Mouse (Mus musculus) monocyte, adult 2 months (primary cell): ENCODE measurements around the gene Limk2.
A peak's percentile ranks its signal among the peaks of the same experiment; 100 is the strongest.

Experiments used
- DNase-seq, 2 experiments: peaks; one replicate each; pipeline ENCODE4 v3.0.0; 2022; ENCODE audit warnings: low spot score in 2 of 2, low read depth in 1 of 2

Gene Limk2

DNA sequence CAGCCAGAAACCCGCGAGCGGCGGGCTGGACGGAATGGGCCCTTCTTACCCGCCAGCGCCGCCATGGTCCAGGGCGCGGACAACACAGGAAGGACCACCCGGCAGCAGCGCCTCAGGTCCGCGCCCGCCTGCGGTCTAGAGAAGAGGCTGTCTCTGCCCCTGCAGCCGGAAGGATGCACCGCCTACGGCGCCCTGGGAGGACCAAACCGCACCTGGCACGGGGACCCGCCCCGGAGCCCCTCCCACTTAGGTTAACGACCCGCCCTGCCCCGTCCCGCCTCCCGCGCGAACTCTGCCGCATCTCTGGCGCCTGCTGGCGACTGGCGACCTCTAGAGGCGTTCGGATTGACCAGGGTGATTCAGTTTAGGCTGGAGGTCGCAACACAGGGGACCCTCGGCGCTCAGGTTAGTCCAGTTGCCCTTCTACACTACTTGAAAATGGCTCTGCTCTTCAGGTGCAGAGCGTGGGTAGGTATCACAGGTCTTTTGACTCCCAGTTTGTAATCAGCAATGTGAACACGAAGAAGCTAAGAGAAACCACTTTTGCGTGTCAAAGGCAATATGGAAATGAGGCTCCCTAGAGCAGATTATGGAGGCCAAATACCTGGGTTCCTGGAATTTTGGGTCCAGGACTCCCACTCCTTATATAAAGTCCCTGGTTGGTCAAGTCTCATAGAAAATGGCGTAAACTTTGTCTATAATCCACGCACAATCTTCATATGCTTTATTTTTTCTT is at the start of gene Limk2:
Gene Limk2 (minus strand): TSS at position 193 of the 736 bp plus-strand sequence.
- DNase-seq: peak; percentile 62 to 70

DNA sequence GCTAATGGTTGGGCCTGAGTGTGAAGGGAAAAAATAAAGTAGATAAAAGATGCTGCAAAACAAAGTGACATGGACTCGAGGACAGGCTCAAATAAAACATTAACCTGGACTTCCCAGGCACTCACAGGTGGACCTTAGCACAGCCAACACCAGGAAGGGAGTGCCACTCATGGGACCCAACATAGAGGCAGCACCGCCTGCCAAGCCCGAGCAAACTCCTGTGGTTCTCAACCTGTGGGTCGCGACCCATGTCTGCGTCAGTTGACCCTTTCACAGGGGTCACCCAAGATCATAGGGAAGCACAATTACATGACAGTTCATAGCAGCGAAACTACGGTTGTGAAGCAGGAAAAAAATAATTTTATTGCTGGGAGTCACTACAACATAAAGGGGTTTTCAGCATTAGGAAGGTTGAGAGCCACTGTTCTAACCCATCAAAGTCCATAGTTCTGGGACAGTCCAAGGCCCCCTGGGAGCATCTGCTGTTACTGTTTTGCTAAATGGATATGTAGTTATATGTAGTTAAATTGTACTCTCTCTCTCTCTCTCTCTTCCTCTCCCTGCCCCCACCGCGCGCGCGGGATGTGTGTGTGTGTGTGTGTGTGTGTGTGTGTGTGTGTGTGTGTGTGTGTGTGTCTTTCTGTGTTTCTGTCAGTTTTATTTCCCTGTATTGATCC is 49.6 kb upstream of the Limk2 start:
- no peak for DNase-seq

DNA sequence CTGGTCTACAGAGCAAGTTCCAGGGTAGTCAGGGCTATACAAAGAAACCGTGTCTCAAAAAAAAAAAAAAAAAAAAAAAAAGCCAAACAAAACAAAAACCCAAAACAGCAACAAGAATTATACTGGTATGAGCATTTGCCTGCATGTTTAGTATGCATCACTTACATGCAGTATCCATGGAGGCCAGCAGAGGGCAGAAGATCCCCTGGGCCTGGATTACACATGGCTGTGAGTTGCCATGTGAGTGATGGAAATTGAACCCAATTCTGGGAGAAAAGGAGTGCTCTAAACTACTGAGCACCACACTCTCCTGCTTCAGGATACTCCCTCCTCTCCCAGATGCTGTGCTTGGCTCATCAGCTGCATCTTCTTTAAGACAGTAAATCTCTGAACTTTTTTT is 47.4 kb upstream of the Limk2 start:
- peak in 1 of 2 experiments; percentile 54 for DNase-seq

DNA sequence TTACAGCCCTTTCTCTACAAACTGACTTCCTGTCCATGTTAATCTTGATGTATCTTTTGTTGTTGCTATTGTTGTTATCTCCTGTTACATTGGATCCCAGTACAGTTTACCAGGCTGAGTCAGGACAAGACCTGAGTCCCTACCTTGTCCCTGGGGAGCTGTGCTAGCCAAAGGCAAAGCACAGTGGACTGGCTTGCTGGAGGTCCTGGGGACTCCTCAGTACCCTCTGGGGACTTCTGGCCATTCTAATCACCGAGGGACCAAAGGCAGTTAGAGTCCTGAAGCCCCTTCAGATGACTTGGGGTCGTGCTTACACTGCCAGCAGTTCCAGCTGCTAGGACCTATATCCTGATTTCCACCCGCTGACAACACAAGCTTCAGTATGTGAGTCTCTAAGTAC is 45.5 kb upstream of the Limk2 start:
- no peak for DNase-seq

DNA sequence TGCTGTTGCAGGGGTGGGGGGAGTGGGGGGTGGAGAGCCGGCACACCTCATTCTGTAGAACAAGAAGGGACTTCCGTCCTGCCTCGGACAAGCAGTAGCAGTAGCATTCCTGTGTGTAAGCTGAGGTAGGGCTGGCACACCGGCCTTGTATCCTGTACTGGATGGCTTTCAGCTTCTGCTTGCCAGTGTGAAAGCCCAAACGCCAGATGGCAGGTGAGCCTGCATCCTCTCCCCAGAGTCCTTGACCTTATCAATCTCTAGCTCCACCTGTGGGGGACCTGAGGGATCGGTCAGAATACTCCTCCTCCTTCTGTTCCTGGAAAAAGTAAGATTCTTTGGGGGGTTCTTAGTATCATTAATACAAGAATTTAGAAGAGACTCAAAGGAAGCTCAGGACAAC is 44.5 kb upstream of the Limk2 start:
- DNase-seq: no peak

DNA sequence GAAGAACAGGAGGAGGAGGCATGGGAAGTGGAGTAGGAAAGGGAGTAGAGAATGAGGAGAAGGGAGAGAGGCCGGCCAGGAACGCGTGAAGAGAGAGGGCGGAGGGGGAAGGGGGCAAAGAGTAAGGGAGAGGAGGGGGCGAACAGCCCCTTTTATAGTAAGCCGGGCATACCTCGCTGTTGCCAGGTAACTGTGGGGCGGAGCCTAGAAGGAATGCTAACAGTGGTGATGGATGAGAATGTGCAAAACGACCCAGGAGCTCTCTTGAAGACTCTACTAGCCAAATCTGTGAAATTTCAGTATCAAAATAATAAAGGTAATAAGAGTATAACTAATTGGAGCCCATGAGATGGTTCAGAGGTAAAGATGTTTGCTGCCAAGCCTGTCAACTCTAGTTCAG is 43.8 kb upstream of the Limk2 start:
- no peak for DNase-seq

DNA sequence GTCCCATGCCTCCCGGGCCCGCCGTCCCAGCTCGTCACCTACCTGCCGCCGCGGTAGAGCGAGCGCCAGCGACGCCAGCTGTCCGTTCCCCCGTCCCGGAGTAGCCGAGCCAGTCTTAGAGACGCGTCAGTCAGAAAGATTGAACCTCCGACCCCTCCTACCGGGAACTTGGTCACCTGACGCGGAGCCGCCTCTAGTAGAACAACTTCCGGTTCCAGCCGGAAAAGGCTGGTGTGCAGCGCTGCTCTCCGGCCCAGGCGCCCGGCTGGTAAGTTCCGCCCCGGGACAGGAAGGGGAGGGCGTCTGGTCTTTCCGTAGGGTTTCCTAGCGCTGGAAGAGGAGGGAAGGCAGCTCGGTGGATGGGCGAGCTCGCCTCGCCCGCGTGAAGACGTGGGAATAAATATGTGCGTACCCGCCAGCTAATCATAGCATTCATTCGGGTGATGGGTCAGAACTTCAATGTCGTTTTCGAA is 43.2 kb upstream of the Limk2 start, which contains the start of gene Rnf185:
Gene Rnf185 (minus strand): TSS at position 197 of the 473 bp plus-strand sequence.
- DNase-seq: peak; percentile 80 to 85

DNA sequence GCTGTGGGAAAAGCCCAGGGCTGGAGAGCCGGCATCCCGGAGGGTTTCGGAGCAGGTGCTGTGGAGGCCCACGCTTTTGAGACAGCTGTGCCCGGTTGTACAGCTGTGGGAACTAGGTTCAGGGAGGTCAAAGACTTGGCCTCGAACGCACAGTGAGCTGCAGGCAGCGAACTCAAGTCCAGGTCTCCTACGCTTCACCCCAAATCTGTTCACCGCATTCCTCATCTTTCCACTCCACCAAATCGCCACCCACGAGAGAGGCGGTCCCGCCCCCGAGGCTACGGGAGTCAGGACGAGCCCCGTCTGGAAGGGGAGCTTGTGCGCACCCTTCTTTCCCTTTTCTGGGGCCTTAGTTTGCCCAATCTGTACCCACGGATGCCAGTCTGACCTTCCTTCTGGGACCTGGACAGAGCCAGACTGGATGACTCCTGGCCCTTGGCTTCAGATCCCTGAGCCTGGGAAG is 42.7 kb upstream of the Limk2 start:
- DNase-seq: no peak

DNA sequence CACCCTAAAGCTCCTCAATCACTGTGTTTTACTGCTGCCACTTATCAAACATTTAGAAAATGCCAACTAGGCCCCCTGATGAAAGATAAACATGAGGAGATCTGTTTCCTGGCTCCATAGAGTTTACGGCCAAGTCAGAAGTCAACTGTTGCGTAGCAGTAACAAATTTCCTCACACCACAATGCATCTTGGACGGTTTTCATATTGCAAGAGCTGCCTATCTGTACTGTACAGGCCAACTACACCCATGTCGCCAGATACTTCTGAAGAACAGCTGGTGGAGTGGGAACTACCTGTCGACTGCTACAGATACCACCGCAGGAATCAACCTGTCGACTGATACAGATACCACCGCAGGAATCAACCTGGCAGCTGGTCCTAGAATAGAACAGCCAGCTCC is 35.9 kb upstream of the Limk2 start:
- no peak for DNase-seq

DNA sequence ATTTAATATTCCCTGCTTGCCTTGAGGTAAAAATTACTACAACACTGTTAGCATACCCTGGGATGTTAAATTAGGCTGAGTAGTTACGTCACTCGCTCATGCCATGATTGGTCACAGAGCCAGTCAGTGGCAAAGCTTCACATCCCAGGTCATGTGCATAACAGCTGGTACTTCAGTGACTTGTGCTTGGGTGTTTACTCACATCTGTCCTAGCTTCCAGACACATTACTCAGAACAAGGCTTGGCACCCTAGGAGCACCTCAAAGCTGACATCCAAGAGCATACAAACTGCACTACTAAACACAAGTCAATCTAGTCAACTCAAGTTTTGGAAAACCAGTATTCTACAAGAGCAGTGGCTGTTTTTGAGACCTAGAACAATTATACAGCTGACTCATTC is 34.1 kb upstream of the Limk2 start:
- DNase-seq: no peak

DNA sequence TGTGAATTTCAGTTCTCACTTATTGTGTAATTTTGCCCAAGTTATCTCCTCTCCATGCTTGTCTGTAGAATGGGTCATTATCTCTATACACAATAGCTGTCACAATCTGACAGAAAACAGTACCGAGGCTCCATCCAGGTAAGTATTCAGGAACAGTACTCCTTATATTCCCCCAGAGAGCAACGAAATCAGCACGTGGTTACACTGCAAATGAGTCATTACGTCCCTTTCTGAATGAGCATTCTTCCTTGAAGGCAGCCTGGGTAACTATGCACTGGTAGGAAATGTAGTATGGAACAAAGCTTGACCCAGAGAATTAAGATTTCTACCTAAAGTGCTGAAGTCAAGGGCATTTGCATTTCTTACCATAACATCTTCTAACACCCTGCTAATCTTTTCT is 33.7 kb upstream of the Limk2 start:
- no peak for DNase-seq

DNA sequence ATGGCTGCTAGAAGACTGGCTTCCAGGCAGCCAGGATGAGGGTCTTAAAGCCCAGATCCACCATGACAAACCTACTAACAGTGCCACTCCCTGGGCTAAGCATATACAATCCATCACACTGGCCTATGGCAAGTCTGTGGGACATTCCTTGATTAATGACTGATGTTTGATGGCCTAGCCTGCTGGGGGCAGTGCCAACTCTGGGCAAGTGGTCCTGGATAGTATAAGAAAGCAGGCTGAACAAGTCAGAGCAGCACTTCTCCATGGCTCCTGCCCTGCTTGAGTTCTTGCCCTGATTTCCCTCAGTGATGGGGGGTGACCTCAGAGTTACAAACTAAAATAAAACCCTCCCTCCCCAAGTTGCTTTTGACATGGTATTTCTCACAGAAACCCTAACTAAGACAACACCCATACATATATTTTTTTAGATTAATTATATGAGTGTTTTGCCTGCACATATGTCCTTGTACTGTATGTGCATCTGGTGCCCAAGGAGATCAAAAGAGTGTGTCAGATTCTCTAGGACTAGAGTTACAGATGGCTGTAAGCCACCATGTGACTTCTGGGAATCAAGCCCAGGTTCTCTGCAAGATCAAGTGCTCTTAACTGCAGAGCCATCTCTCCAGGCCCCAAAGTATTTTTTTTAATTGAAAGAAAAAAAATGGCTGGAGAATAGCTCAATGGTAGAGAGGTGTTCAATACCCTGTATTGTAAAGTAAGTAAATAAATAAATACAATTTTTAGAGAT is 32.9 kb upstream of the Limk2 start:
- DNase-seq: no peak

DNA sequence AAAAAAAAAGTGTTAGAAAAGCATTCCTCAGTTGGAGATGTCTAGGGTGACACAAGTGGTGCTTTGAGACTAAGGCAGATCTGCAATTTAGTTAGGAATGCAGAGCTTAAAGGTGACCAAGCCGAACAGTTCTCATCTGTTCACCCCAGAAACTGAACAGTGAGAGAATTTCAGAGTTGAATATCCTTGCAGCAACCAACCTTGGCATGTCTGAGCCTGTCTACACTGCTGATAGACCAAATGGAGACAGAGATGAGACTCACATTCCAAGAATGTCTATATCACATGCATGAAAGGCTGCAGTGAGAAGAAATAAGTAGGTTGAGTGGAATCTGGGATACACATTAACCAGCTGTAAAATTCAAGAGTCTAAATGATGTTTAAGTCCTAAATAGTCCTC is 28.6 kb upstream of the Limk2 start:
- no peak for DNase-seq

DNA sequence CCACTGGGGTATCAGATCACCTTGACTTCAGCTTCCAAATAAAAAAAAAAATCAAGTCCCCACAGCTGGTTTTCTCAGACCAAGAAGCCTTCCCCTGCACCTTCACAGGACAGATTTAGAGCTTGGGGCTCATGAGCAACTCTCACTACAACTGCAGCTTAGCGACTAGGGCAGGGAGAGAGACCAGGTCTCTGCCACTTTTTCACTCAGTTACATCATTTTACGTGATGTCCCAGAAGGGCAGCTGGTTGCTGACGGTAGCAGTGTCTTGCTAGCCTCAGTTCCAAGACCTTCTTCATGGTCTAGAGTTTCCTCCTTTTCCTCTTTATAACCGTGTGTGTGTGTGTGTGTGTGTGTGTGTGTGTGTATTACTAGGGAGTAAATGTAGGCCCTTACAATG is 24.8 kb upstream of the Limk2 start:
- DNase-seq: no peak

DNA sequence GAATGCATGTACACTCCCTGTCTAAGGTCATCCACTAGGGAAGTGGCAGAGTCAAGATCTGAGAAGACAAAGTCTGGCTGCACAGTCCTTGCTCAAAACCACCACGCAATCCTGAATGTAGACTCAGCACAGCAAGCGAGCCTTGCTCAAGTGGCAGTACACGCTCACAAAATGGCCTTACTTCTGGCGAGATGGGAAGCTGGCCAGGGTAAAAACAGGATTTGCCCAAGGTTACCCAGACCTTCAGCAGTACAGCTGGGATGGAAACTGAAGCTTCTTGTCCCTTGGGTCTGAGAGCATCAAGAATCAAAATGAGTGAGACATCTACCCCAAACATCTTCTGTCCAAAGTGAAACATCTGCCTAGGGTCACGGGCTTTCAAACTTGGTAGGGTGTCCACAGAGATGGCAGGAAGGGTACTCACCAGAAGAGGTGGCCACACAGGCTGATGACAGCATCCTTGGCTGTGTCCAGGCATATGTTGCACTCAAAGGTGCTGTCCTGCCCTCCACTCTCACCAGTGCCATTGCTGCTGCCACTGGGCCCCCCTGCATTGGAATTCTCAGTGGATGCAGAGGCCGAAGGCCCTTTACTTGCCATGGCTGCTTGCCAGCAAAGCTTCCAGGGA is 23.1 kb upstream of the Limk2 start:
- no peak for DNase-seq

DNA sequence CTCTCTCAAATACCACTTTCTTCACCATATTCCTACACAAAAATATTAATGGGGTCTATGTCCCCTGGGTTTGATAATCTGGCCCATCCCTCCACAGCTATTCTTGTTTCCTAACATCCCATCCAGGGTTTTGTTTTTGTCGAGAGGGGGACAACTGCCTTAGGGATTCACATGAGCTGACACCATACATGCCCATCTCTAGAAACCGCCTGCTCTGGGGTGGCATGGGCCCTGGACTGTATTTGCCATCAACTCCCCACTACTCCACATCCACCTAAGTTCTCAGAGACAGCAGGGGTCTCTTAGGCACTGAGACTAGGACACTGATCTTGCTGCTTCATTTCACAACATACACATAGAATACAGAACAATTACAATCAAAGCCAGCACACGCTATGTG is 22.5 kb upstream of the Limk2 start:
- no peak for DNase-seq

DNA sequence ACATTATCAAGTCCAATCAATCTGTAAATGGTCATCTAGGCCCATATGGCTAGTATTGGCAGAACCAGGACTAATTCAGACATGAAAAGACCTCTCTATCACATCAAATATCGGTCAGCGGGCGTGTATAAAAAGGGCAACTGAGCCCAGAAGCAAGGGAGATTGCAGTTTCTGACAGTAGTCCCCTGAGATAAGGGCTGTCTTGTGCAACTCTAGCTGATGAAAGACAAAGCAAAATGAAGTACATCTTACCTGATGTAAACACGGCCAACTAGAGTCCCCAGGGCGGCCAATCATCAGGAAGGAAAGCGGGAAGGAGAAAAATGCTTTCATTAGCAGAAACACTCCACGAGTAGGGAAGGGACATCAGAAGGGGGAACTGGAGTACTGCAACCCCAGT is 19.6 kb upstream of the Limk2 start:
- no peak for DNase-seq

DNA sequence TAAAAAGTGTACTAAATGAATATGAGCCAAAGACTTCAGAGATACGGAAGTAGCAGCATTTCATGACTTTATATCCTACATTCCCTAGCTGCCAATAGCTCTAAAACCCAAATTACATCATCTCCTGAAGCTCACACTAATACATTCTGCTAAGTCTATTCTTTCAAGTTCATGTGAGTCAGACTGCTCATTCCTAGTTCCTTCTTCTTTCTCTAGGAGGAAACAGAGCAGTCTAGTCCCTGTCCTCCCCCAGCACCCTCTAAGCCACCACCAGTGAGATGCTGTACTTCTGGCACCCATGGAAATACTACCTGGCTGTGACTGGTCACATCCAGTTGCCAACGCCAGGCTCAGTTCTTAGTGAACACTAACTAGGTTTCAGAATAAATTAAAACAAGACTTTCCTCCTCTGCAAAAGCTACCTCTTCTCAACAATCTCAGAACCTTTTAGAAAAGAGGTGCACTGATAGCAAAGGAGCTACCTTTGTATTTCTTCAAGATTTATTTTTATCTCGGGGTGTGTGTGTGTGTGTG is 18.8 kb upstream of the Limk2 start:
- no peak for DNase-seq

DNA sequence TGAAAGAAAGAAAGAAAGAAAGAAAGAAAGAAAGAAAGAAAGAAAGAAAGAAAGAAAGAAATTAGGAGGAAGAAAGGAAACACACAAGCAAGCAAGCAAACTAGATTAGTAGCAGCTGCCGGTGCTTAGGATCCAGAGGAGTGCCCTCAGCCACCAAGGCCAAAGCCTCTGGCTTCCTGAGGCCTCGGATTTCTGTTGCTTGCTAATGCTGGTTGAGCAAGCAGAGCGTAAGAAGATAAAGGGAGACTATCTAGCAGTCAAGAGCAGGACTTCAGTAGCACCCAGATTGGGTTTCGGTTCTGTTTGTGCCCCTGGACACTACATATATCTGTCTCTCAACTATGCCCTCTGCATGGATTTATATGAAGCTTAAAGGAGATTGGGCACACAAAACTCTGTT is 13.3 kb upstream of the Limk2 start:
- DNase-seq: no peak

DNA sequence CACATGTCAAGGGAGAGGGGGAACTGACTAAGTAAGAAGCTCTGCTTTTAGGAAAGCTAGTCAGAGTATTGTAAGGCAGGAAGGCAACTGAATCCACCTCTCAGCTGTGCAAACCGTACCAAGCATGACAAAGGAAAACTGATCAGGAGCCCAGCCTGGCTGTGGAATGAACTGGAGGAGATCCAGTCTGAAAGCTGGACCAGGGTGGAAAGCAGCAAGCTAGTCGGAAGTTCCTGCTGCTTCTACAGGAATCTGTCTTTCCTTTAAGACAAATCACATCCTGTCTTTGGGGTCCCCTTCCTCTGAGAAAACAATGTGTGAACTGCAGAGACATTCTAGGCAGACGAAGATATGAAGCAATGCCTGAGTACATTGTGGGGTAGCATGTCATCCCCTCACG is 9.8 kb upstream of the Limk2 start:
- no peak for DNase-seq

DNA sequence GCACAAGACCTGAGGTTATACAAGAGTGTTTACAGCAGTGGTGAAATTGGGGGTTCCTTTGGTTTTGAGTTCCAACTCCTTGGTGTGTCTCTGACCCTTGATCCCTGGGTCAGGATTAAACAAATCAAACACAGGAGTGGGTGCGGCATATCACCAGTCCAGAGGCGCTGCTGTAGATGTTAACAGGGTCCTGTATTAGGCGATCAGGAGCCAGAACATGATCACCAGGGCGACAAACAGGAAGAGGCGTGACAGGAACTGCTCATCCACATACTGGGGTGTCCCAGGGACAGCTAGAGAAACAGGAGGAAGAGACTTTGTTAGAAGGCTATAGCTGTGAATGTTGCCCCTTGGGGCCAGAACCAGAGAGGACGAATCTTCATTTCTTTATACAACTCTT is 8.8 kb upstream of the Limk2 start:
- no peak for DNase-seq
